Mouse (Mus musculus) bone marrow, adult 2 months (tissue): ENCODE measurements around the gene Fbxl4. TPM values are rescaled to one million over a fixed set of nuclear protein-coding genes. Genes with fewer than 3 reads are reported as not detected.

Source experiments
- H3K27ac ChIP-seq: fragments of 200-500 bp; 2 replicates; pipeline ENCODE4 v1.5.1; 2012; ENCODE audit warnings: low read depth, mild to moderate bottlenecking, control low read depth, inconsistent platforms, low read length; ENCODE audit not compliant: control insufficient read depth, poor library complexity, insufficient read depth
- H3K4me1 ChIP-seq: fragments of 200-500 bp; 2 replicates; pipeline ENCODE4 v1.6.1; 2011; ENCODE audit warnings: low read length; ENCODE audit not compliant: control insufficient read depth, insufficient read depth
- H3K4me3 ChIP-seq: fragments of 200-500 bp; replicated peaks from 2 replicates; pipeline ENCODE3; 2011; ENCODE audit warnings: mild to moderate bottlenecking, low read depth, low read length, control low read depth; ENCODE audit not compliant: control insufficient read depth
- CTCF ChIP-seq: fragments of 200-500 bp; IDR thresholded peaks from 2 replicates; pipeline ENCODE4 v1.5.1; 2011; ENCODE audit warnings: low read length, control low read depth; ENCODE audit not compliant: control insufficient read depth, insufficient read depth
- POLR2A ChIP-seq: fragments of 200-500 bp; IDR thresholded peaks from 2 replicates; pipeline ENCODE4 v1.6.1; 2011; ENCODE audit warnings: low read depth, mild to moderate bottlenecking, control low read depth, low read length, borderline replicate concordance; ENCODE audit not compliant: control insufficient read depth
- WGBS: fragments of 180-500 bp; shearing (Covaris S2); methylation state at CpG from one replicate; pipeline ENCODE4 v1.1.7; 2018; 5-methylcytosine and 5-hydroxymethylcytosine counted together
- polyA plus RNA-seq: library from polyadenylated mRNA; stranded (reverse); fragments of >200 nt; gene quantifications from 2 replicates; pipeline ENCODE4 v1.2.4, GENCODE M21; 2011; ENCODE audit warnings: low replicate concordance; ENCODE audit not compliant: missing spikeins, insufficient read depth, insufficient read length

Fbxl4 gene
- polyA plus RNA-seq, 1 experiment, result 2.0 TPM

- TF ChIP-seq CTCF (no peak), POLR2A (no peak)
- Histone ChIP-seq H3K4me3 (no peak overlapping the region), H3K27ac (no peak overlapping the region), H3K4me1 (no peaks in the 10 kb centered on the region)
- WGBS, result 5% methylated on average over 18 of the region's 18 CpGs
Measured at GRCm38 (mm10) chr4:22480091-22480857, 122.9 kb downstream of the Fbxl4 start.

DNA sequence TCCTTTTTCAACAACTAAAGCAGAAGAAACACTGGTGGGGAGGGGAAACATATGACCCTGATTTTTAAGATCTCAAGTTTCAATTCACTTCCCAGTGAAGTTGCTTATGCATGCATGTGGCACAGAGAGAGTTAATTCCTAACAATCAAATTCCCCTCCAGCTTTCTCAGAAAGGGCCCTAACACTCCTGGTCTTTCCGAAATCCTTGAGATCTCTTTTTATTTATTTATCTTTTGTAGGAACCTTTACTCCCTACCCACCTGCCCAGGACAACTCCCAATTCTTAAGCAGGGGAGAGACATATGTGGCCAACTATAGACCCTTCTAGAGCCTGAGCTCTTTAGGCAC lies 123.5 kb downstream of the Fbxl4 start:
- Histone ChIP-seq H3K27ac (no peak overlapping the region), H3K4me1 (no peaks in the 10 kb centered on the region), H3K4me3 (no peak overlapping the region)
- 28% methylated on average over 1 of the region's 1 CpGs for WGBS
- TF ChIP-seq CTCF (no peak), POLR2A (no peak)

GRCm38 (mm10) chr4:22482118-22482517 lies 124.8 kb downstream of the Fbxl4 start:
- Histone ChIP-seq H3K4me3 (no peak overlapping the region), H3K27ac (no peak overlapping the region), H3K4me1 (no peaks in the 10 kb centered on the region; the same call in 1 of the 2 replicates)
- 34% methylated on average over 2 of the region's 2 CpGs for WGBS
- TF ChIP-seq CTCF, result no peak
- TF ChIP-seq POLR2A, result no peak

- 10% methylated on average over 7 of the region's 7 CpGs for WGBS
- no peaks in the 10 kb centered on the region; the same call in 1 of the 2 replicates for H3K4me1 ChIP-seq
- H3K27ac ChIP-seq, result no peak overlapping the region
- H3K4me3 ChIP-seq, result no peak overlapping the region
- TF ChIP-seq POLR2A (no peak), CTCF (no peak)
Measured at GRCm38 (mm10) chr4:22482756-22483280, 125.5 kb downstream of the Fbxl4 start.

GRCm38 (mm10) chr4:22483548-22483947 lies 126.2 kb downstream of the Fbxl4 start:
- Histone ChIP-seq H3K4me3 (no peak overlapping the region), H3K27ac (no peak overlapping the region), H3K4me1 (no peaks in the 10 kb centered on the region; the same call in 1 of the 2 replicates)
- no peak for TF ChIP-seq CTCF
- no peak for TF ChIP-seq POLR2A
- WGBS, result 14% methylated on average over 2 of the region's 2 CpGs

Other genes starting within 250 kb of the Fbxl4 start
- 0.18 TPM in 1 of 2 replicates, not detected in the other for gene Pou3f2, start 130.8 kb downstream of the Fbxl4 start, polyA plus RNA-seq